Mouse (Mus musculus): ENCODE measurements around the gene Smyd1. TPM values are rescaled to one million over a fixed set of nuclear protein-coding genes. Genes with fewer than 3 reads are reported as not detected.

Gene Smyd1
- polyA plus RNA-seq, 2 experiments: 19.1 to 26.3 TPM

DNA sequence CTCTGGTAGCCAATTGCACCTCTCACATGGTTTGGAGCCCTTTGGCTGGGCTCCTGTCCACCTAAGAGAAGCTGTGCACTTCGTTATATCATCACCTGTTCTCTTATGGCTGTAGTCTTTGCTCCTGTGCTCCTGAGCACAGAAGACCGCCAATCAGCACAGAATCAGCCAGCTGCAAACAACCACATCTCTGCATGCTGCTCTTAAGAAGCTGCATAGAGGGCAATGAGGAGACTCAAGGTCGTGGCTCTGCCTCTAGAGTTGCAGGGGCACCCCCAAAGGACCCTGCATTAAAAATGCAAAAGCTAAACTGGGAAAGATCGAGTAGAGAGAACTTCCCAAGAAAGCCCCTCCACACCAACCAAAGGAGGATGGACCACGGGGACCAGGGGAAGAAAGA, 38.7 kb upstream of the Smyd1 start:
- H3K27ac ChIP-seq (replicated peaks; ENCODE audit: low read depth, low read length): no peak overlapping the region
- no peaks in the 10 kb centered on the region for H3K9me3 ChIP-seq (ENCODE audit: control insufficient read depth, low read length)
- H3K27me3 ChIP-seq (ENCODE audit: control insufficient read depth, insufficient read depth, low read length): no peaks in the 10 kb centered on the region
- no peak overlapping the region for H3K4me3 ChIP-seq (replicated peaks; ENCODE audit: low read length)
- H3K9ac ChIP-seq (ENCODE audit: low read depth, low read length, severe bottlenecking): peak overlapping the region; percentile 12; the same call in 1 of the 2 replicates
- no peak for TF ChIP-seq POLR2A (IDR thresholded peaks at IDR 0.05; ENCODE audit: borderline replicate concordance, extremely low read depth, insufficient read depth, insufficient read length)
- ATAC-seq (ENCODE audit: low FRiP score, low read depth): no peak
- WGBS: 60% methylated on average over 5 of the region's 5 CpGs
- H3K36me3 ChIP-seq (ENCODE audit: control insufficient read depth, insufficient read depth, low read length): no peaks in the 10 kb centered on the region
- H3K4me1 ChIP-seq (ENCODE audit: control insufficient read depth, insufficient read depth, low read length): no peaks in the 10 kb centered on the region
- DNase-seq (ENCODE audit: low spot score): no peak
- peak overlapping the region; percentile 25 for H3K4me2 ChIP-seq (replicated peaks; ENCODE audit: low read depth, low read length, severe bottlenecking)

DNA sequence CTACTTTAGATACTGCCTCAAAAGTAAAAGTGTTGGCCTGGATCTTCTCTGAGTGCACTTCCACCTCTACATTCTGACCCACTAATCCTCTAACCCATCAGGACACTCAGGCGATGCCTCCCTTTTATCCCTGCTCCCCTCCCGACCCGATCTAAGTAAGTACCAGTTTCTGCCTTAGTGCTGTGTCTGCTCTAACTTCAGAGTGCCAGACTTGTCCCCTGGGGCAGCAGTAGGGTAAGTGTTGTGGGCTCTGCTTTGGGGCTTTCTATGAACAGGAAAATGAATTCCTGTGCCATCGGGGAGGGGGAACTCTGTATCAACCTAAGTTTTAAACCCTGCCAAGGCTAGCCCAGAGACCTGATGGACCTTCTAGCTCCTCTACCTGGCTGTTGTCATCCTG, 38.2 kb upstream of the Smyd1 start:
- no peak overlapping the region for H3K27ac ChIP-seq (replicated peaks; ENCODE audit: low read depth, low read length)
- TF ChIP-seq POLR2A (IDR thresholded peaks at IDR 0.05; ENCODE audit: borderline replicate concordance, extremely low read depth, insufficient read depth, insufficient read length): no peak
- 83% methylated on average over 4 of the region's 4 CpGs for WGBS
- no peaks in the 10 kb centered on the region for H3K4me1 ChIP-seq (ENCODE audit: control insufficient read depth, insufficient read depth, low read length)
- H3K4me2 ChIP-seq (replicated peaks; ENCODE audit: low read depth, low read length, severe bottlenecking): no peak overlapping the region
- H3K27me3 ChIP-seq (ENCODE audit: control insufficient read depth, insufficient read depth, low read length): no peaks in the 10 kb centered on the region
- no peak overlapping the region for H3K9ac ChIP-seq (ENCODE audit: low read depth, low read length, severe bottlenecking)
- no peak overlapping the region for H3K4me3 ChIP-seq (replicated peaks; ENCODE audit: low read length)
- ATAC-seq (ENCODE audit: low FRiP score, low read depth) (no peak), DNase-seq (ENCODE audit: low spot score) (no peak)
- H3K9me3 ChIP-seq (ENCODE audit: control insufficient read depth, low read length): no peaks in the 10 kb centered on the region
- H3K36me3 ChIP-seq (ENCODE audit: control insufficient read depth, insufficient read depth, low read length): no peaks in the 10 kb centered on the region

DNA sequence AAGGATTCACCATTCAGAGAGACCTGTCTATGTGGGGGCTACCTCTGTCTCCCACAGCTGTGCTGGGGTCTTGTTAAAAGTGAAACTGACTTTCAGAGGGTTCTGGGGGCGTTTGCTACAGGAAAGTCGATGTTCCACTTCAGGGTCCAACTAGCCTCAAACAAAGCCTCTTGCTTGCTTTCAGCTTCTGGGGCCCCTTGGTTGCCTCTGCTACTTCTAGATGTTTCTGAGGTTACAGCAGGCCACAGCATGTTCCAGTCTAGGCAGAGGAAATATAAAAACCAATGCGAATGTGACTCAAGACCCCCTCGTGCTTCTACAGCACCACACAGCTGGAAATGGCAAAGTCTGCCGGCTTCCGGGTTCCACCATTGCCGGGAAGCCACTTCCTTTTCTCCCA, 35.5 kb upstream of the Smyd1 start:
- Histone ChIP-seq H3K27me3 (ENCODE audit: control insufficient read depth, insufficient read depth, low read length) (no peaks in the 10 kb centered on the region), H3K27ac (replicated peaks; ENCODE audit: low read depth, low read length) (no peak overlapping the region), H3K36me3 (ENCODE audit: control insufficient read depth, insufficient read depth, low read length) (no peaks in the 10 kb centered on the region), H3K4me3 (replicated peaks; ENCODE audit: low read length) (no peak overlapping the region), H3K9me3 (ENCODE audit: control insufficient read depth, low read length) (no peaks in the 10 kb centered on the region), H3K4me1 (ENCODE audit: control insufficient read depth, insufficient read depth, low read length) (no peaks in the 10 kb centered on the region), H3K4me2 (replicated peaks; ENCODE audit: low read depth, low read length, severe bottlenecking) (no peak overlapping the region), H3K9ac (ENCODE audit: low read depth, low read length, severe bottlenecking) (no peak overlapping the region)
- no peak for TF ChIP-seq POLR2A (IDR thresholded peaks at IDR 0.05; ENCODE audit: borderline replicate concordance, extremely low read depth, insufficient read depth, insufficient read length)
- DNase-seq (ENCODE audit: low spot score) (no peak), ATAC-seq (ENCODE audit: low FRiP score, low read depth) (no peak)
- 84% methylated on average over 7 of the region's 7 CpGs for WGBS

DNA sequence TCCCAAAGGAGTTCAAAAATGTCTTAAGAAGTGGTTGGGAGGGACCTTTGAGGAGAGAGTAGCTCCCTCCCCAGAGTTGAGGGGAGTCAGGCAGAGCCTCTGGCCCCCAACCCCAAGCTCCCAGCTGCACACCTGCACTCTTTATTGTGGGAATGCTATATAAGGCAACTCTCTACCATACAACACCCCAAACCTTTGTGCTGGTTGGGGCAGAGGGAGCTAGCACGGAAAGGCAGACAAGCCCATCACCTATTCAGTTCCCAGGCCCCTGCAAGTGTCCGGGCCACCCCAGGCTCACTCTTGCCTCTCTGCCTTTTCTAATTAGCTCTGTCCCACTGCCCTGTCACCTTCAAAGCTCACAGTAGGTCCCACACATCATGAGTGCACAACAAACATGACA, 31.7 kb upstream of the Smyd1 start:
- no peak overlapping the region for H3K27ac ChIP-seq (replicated peaks; ENCODE audit: low read depth, low read length)
- H3K4me2 ChIP-seq (replicated peaks; ENCODE audit: low read depth, low read length, severe bottlenecking): no peak overlapping the region
- ATAC-seq (ENCODE audit: low FRiP score, low read depth): no peak
- no peak for DNase-seq (ENCODE audit: low spot score)
- WGBS: 74% methylated on average over 2 of the region's 2 CpGs
- H3K27me3 ChIP-seq (ENCODE audit: control insufficient read depth, insufficient read depth, low read length): no peaks in the 10 kb centered on the region
- H3K4me3 ChIP-seq (replicated peaks; ENCODE audit: low read length): no peak overlapping the region
- H3K36me3 ChIP-seq (ENCODE audit: control insufficient read depth, insufficient read depth, low read length): no peaks in the 10 kb centered on the region
- no peaks in the 10 kb centered on the region for H3K4me1 ChIP-seq (ENCODE audit: control insufficient read depth, insufficient read depth, low read length)
- no peak for TF ChIP-seq POLR2A (IDR thresholded peaks at IDR 0.05; ENCODE audit: borderline replicate concordance, extremely low read depth, insufficient read depth, insufficient read length)
- H3K9me3 ChIP-seq (ENCODE audit: control insufficient read depth, low read length): no peaks in the 10 kb centered on the region
- H3K9ac ChIP-seq (ENCODE audit: low read depth, low read length, severe bottlenecking): no peak overlapping the region

DNA sequence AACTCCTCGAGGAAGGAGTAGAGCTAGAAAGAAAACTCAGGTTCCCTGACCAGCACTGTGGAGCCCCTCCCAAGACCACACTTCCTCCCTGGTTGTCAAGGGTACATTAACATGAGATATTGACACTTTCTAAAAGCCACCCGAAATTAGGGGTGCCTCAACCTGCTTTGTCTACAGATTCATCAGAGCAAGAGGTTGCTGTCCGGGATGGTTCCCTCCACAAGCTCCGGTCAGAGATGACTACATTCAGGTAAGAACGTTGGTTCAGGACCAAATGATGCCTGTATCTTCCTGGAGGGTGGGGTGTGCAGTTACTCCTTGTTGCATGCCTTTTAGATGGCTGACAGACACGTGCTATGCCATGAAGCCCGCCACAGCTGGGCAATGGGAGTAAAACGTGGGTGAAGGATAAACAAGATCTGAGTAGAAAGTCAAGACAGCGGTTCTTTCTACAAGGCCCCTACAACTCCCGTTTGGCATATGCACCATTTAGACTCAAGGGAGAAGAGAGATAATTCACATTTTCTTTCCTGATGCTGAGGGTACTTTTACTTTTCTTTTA, 30.9 kb upstream of the Smyd1 start:
- no peak for ATAC-seq (ENCODE audit: low FRiP score, low read depth)
- H3K9ac ChIP-seq (ENCODE audit: low read depth, low read length, severe bottlenecking): no peak overlapping the region
- 0 out of 2 replicates have a peak, but pooled peaks cover 2% of the 10 kb centered on the region for H3K9me3 ChIP-seq (ENCODE audit: control insufficient read depth, low read length)
- no peak overlapping the region for H3K27ac ChIP-seq (replicated peaks; ENCODE audit: low read depth, low read length)
- TF ChIP-seq POLR2A (IDR thresholded peaks at IDR 0.05; ENCODE audit: borderline replicate concordance, extremely low read depth, insufficient read depth, insufficient read length): no peak
- no peaks in the 10 kb centered on the region for H3K4me1 ChIP-seq (ENCODE audit: control insufficient read depth, insufficient read depth, low read length)
- no peaks in the 10 kb centered on the region for H3K27me3 ChIP-seq (ENCODE audit: control insufficient read depth, insufficient read depth, low read length)
- WGBS: 84% methylated on average over 10 of the region's 10 CpGs
- H3K4me3 ChIP-seq (replicated peaks; ENCODE audit: low read length): no peak overlapping the region
- H3K36me3 ChIP-seq (ENCODE audit: control insufficient read depth, insufficient read depth, low read length): no peaks in the 10 kb centered on the region
- no peak overlapping the region for H3K4me2 ChIP-seq (replicated peaks; ENCODE audit: low read depth, low read length, severe bottlenecking)
- DNase-seq (ENCODE audit: low spot score): no peak

DNA sequence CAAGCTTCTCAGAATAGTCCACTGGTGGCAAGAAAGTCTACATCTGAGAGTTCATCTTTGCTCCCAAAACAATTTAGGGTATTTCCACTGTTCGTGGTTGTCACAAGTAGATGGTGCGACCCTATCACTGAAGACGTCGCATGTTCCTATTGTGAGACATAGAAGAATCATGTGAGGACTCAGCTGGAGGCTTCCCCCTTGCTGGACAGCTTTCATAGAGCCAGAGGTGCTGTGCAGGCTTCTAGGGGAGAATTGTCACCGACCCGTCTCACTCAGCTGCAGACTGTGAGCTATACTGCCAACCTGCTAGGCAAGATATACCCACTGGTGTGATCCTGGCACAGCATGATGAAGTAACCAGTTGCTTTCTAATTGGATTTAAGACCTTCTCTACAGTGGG, 30.2 kb upstream of the Smyd1 start:
- no peaks in the 10 kb centered on the region for H3K4me1 ChIP-seq (ENCODE audit: control insufficient read depth, insufficient read depth, low read length)
- H3K27ac ChIP-seq (replicated peaks; ENCODE audit: low read depth, low read length): no peak overlapping the region
- DNase-seq (ENCODE audit: low spot score): no peak
- 0 out of 2 replicates have a peak, but pooled peaks cover 4% of the 10 kb centered on the region for H3K9me3 ChIP-seq (ENCODE audit: control insufficient read depth, low read length)
- no peak for TF ChIP-seq POLR2A (IDR thresholded peaks at IDR 0.05; ENCODE audit: borderline replicate concordance, extremely low read depth, insufficient read depth, insufficient read length)
- no peaks in the 10 kb centered on the region for H3K36me3 ChIP-seq (ENCODE audit: control insufficient read depth, insufficient read depth, low read length)
- H3K9ac ChIP-seq (ENCODE audit: low read depth, low read length, severe bottlenecking): no peak overlapping the region
- WGBS: 92% methylated on average over 6 of the region's 6 CpGs
- no peak overlapping the region for H3K4me2 ChIP-seq (replicated peaks; ENCODE audit: low read depth, low read length, severe bottlenecking)
- ATAC-seq (ENCODE audit: low FRiP score, low read depth): no peak
- no peaks in the 10 kb centered on the region for H3K27me3 ChIP-seq (ENCODE audit: control insufficient read depth, insufficient read depth, low read length)
- H3K4me3 ChIP-seq (replicated peaks; ENCODE audit: low read length): no peak overlapping the region

Data from limb, embryonic 14.5 days (tissue).